Mouse (Mus musculus): Measurements from ENCODE around the gene Vmn1r85.
"Not testable (repeated sequence)": the region's sequence is repeated elsewhere in the genome, so short reads cannot be mapped to it uniquely, and the experiment has no call there.

Gene Vmn1r85

DNA sequence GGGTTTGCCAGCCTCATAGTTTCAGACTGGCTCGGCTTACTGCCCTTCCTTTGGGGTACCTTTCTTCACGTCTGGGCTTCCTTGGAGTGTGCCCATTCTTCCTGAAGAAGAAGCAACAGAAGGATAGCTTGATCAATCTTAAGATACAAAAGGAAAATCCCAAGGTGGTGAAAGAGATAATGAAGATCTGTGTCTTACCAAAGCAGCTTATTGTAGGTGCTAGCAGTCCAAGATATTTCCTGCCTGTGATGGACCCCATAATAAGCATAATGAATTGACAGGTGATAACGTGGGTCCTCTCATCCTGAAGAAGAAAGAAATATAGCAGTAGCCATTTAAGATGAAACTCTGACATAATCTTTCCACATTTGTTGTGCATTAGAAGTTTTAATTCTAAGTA is at the start of gene Vmn1r85:
Vmn1r85 (minus strand) TSS at position 101 of the 400 bp plus-strand sequence.
- no peak for DNase-seq (ENCODE audit: low spot score)

GRCm38 (mm10) chr7:13140057-13140456 is 45.1 kb upstream of the Vmn1r85 start, which contains the start of gene Vmn1r87:
Gene Vmn1r87, minus strand, starts transcription at chr7:13140157.
- DNase-seq (ENCODE audit: low spot score), result no peak

GRCm38 (mm10) chr7:13137340-13137739 is 42.4 kb upstream of the Vmn1r85 start:
- DNase-seq (ENCODE audit: low spot score), result no peak

DNA sequence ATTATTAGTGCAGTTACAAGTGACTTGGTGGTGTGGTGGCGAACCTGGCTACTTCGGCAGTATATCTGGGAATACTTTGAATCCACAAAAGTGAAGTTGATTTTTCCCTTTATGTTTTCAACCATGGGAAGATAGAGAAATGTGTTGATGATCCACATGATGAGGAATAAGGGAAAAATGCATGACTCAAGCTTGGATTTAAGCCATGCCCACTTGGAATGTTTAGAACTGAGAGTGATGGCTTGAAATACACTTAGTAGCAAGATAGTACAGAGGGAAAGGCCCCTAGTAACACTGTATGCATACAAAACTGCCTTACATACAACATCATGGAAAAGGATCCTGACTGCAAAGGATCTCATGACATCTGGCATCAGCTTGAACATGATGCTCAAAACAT is 36.9 kb upstream of the Vmn1r85 start:
- no peak for DNase-seq (ENCODE audit: low spot score)

- DNase-seq (ENCODE audit: low spot score), result not testable (repeated sequence)
These were observed 28.7 kb upstream of the Vmn1r85 start for GRCm38 (mm10) chr7:13123554-13124153.

DNA sequence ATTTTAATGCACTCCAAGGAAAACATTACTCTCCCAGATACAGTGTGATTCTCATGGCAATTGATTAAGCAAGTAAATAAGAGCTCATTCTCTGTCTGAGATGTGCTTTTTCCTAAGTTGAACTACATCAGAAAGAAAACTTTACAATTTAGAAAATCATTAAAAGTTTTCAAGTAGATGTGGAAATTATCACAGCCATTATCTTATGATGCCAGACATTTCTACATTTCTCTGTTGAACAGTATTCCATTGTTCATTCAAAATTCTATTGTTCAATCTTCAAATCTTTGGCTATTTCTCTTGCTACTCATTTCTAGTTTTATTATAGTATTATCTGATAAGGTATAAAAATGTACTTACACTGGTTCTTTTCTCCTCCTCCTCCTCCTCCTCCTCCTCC is 24.8 kb upstream of the Vmn1r85 start, which contains the start of gene Vmn1r86:
Vmn1r86 (minus strand) TSS at position 101 of the 400 bp plus-strand sequence.
- DNase-seq (ENCODE audit: low spot score), result no peak

DNA sequence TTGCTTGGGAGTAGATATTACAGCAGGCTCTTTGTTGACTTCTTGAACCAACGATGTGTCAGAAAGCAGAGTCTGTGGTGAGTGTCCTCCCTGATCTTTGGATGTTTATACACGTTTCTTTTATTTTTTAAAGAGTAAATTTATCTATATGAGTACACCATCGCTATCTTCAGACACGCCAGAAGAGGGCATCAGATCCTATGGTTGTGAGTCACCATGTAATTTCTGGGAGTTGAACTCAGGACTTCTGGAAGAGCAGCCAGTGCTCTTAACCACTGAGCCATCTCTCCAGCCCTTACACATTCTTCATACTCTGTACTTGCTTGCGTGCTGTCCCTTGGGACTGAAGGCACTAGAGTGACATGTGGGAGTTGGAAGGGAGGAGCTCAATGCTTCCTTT is 22.7 kb downstream of the Vmn1r85 start:
- DNase-seq (ENCODE audit: low spot score), result no peak

DNA sequence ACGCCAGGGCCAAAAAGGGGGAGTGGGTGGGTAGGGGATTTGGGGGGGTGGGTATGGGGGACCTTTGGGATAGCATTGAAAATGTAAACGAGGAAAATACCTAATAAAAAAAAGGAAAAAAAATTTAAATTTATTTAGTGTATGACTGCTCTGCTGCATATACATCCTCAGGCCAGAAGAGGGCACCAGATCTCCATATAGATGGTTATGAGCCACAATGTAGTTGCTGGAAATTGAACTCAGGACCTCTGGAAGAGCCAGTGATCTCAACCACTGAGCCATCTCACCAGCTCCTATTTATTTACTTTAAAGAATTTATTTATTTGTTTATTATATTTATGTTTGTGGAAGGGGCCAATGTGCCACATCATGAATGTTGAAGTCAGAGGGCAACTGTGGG is 31.6 kb downstream of the Vmn1r85 start:
- DNase-seq (ENCODE audit: low spot score), result not testable (repeated sequence)

DNA sequence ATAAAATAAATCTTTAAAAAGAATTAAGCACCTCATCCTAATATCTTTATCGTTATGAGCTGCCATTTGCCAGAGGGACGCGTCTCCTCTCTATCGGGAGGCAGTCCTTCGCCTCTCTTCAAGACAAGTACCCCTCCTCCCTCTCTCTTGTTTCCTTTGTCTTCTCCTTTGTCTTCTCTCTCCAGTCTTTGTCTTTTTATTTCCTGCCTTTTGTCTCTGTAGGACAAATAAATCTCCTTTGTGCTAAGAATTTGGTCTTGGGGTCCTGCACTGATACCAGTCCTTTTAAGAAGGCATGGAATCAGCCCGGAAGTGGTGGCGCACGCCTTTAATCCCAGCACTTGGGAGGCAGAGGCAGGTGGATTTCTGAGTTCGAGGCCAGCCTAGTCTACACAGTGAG is 35.4 kb downstream of the Vmn1r85 start:
- no peak for DNase-seq (ENCODE audit: low spot score)

- no peak for DNase-seq (ENCODE audit: low spot score)
These were observed 37.9 kb downstream of the Vmn1r85 start for GRCm38 (mm10) chr7:13056913-13057700.

- DNase-seq (ENCODE audit: low spot score), result peak; percentile 95
These were observed 40.5 kb downstream of the Vmn1r85 start, which contains the start of gene Mzf1 for GRCm38 (mm10) chr7:13054287-13055010. Gene Mzf1, minus strand, starts transcription at chr7:13054764.

DNA sequence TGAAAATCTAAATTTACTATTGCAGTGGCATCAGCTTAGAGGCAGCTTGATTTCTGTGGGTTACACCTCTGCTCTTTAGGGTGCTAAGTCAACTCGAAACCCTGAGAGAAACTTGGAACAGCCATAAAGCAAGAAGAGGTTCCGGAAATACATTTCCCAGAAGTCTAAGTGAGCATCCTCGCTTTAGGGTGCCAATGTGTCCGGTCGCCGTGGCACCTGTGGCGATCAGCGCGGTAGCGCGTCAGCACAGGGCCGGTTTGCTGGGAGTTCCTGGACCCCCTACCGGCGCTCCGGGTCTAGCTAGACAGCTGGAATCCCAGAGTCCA is 41.0 kb downstream of the Vmn1r85 start:
- no peak for DNase-seq (ENCODE audit: low spot score)

GRCm38 (mm10) chr7:13053501-13053900 is 41.5 kb downstream of the Vmn1r85 start:
- no peak for DNase-seq (ENCODE audit: low spot score)

- no peak for DNase-seq (ENCODE audit: low spot score)
These were observed 42.0 kb downstream of the Vmn1r85 start for GRCm38 (mm10) chr7:13053001-13053400.

DNA sequence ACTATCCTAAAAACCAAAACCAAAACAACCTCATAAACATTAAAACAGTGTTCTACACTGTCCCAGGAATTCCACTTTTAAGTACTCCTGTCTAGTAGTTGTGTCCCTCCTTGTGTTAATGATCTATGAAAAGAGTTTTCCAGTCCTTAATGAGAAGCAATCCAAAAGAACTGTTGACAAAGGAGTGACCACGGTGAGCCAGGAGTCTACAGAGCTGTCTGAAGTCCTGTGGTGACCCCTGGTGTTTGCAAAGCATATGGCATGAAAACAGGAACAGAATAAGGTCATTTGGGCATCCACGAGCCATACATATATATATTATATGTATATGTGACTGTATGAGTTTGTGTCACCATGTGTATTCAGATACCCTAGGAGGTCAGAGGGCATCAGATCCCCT is 48.9 kb downstream of the Vmn1r85 start:
- peak; percentile 69 for DNase-seq (ENCODE audit: low spot score)

- no peak for DNase-seq (ENCODE audit: low spot score)
These were observed 50.7 kb downstream of the Vmn1r85 start for GRCm38 (mm10) chr7:13044254-13044625.

GRCm38 (mm10) chr7:13043445-13044253 is 51.3 kb downstream of the Vmn1r85 start:
- DNase-seq (ENCODE audit: low spot score), result peak; percentile 26

- DNase-seq (ENCODE audit: low spot score), result no peak
These were observed 51.9 kb downstream of the Vmn1r85 start for GRCm38 (mm10) chr7:13043120-13043444.

- DNase-seq (ENCODE audit: low spot score), result no peak
These were observed 52.5 kb downstream of the Vmn1r85 start for GRCm38 (mm10) chr7:13042511-13042910.

DNA sequence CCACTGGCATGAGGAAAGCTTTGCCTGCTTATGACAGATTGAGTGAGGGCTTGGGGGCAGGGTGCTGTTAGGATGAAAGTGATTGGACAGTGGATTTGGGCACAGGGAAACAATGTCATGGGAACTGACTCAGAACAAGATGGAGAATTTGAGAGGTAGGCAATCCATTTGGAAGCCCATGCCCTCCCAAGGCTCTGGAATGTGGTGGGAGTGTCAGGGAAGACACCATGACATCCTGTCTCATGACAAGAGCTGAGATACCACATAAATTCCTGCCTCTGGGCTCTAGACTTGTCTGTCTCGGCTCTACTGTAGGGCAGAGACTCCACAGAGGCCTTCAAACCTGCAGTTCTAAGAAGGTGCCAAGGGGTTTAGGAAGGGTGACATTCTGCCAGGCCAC is 53.7 kb downstream of the Vmn1r85 start:
- no peak for DNase-seq (ENCODE audit: low spot score)

GRCm38 (mm10) chr7:13039181-13039580 is 55.8 kb downstream of the Vmn1r85 start:
- no peak for DNase-seq (ENCODE audit: low spot score)

- no peak for DNase-seq (ENCODE audit: low spot score)
These were observed 56.3 kb downstream of the Vmn1r85 start for GRCm38 (mm10) chr7:13038621-13039169.
